Mouse (Mus musculus): ENCODE measurements around the gene Scn3b. TPM values are rescaled to one million over a fixed set of nuclear protein-coding genes. Genes with fewer than 3 reads are reported as not detected.

Scn3b gene
- polyA plus RNA-seq, 1 experiment from 2014 or later = 37.6 TPM

- WGBS = 67% methylated on average over 10 of the region's 10 CpGs
- no peak for DNase-seq (ENCODE audit: low spot score)
Measured at GRCm38 (mm10) chr9:40234233-40235072, 34.6 kb upstream of the Scn3b start.

GRCm38 (mm10) chr9:40235220-40235619, 33.8 kb upstream of the Scn3b start:
- Histone ChIP-seq H3K9me3 (ENCODE audit: low read length) (no peaks in the 10 kb centered on the region), H3K36me3 (ENCODE audit: insufficient read depth, low read length) (no peaks in the 10 kb centered on the region), H3K27ac (ENCODE audit: low read length) (no peak overlapping the region), H3K4me2 (replicated peaks; ENCODE audit: low read depth, low read length) (no peak overlapping the region), H3K27me3 (replicated peaks; ENCODE audit: insufficient read depth, low read length) (no peaks in the 10 kb centered on the region), H3K9ac (replicated peaks; ENCODE audit: low read depth) (no peak overlapping the region), H3K4me3 (ENCODE audit: low read depth, low read length) (no peak overlapping the region), H3K4me1 (ENCODE audit: insufficient read depth, low read depth, low read length) (no peaks in the 10 kb centered on the region)
- ATAC-seq (no peak), DNase-seq (ENCODE audit: low spot score) (no peak)
- 87% methylated on average over 7 of the region's 7 CpGs for WGBS
- TF ChIP-seq CTCF (IDR thresholded peaks at IDR 0.05) (no peak), EP300 (IDR thresholded peaks at IDR 0.05) (no peak)

More at GRCm38 (mm10) chr9:40234233-40235072, 34.6 kb upstream of the Scn3b start:
- no peaks in the 10 kb centered on the region for H3K9me3 ChIP-seq (ENCODE audit: low read length)
- no peak overlapping the region for H3K9ac ChIP-seq (replicated peaks; ENCODE audit: low read depth)
- H3K27ac ChIP-seq (ENCODE audit: low read length) = no peak overlapping the region
- no peaks in the 10 kb centered on the region for H3K27me3 ChIP-seq (replicated peaks; ENCODE audit: insufficient read depth, low read length)
- no peaks in the 10 kb centered on the region for H3K36me3 ChIP-seq (ENCODE audit: insufficient read depth, low read length)
- TF ChIP-seq CTCF (IDR thresholded peaks at IDR 0.05) (no peak), EP300 (IDR thresholded peaks at IDR 0.05) (no peak)
- no peaks in the 10 kb centered on the region for H3K4me1 ChIP-seq (ENCODE audit: insufficient read depth, low read depth, low read length)
- no peak overlapping the region for H3K4me2 ChIP-seq (replicated peaks; ENCODE audit: low read depth, low read length)
- no peak overlapping the region for H3K4me3 ChIP-seq (ENCODE audit: low read depth, low read length)
- no peak for ATAC-seq

GRCm38 (mm10) chr9:40239749-40240148, 29.3 kb upstream of the Scn3b start:
- no peak overlapping the region for H3K9ac ChIP-seq (replicated peaks; ENCODE audit: low read depth)
- H3K4me3 ChIP-seq (ENCODE audit: low read depth, low read length) = no peak overlapping the region
- DNase-seq (ENCODE audit: low spot score) (no peak), ATAC-seq (no peak)
- no peak for TF ChIP-seq CTCF (IDR thresholded peaks at IDR 0.05)
- TF ChIP-seq EP300 (IDR thresholded peaks at IDR 0.05) = no peak
- H3K36me3 ChIP-seq (ENCODE audit: insufficient read depth, low read length) = no peaks in the 10 kb centered on the region
- H3K27me3 ChIP-seq (replicated peaks; ENCODE audit: insufficient read depth, low read length) = no peaks in the 10 kb centered on the region
- H3K9me3 ChIP-seq (ENCODE audit: low read length) = no peaks in the 10 kb centered on the region
- H3K27ac ChIP-seq (ENCODE audit: low read length) = no peak overlapping the region
- no peak overlapping the region for H3K4me2 ChIP-seq (replicated peaks; ENCODE audit: low read depth, low read length)
- 47% methylated on average over 4 of the region's 4 CpGs for WGBS
- H3K4me1 ChIP-seq (ENCODE audit: insufficient read depth, low read depth, low read length) = 0 out of 2 replicates have a peak, but pooled peaks cover 4% of the 10 kb centered on the region

- Histone ChIP-seq H3K27ac (ENCODE audit: low read length) (no peak overlapping the region), H3K9ac (replicated peaks; ENCODE audit: low read depth) (no peak overlapping the region), H3K36me3 (ENCODE audit: insufficient read depth, low read length) (no peaks in the 10 kb centered on the region), H3K4me2 (replicated peaks; ENCODE audit: low read depth, low read length) (no peak overlapping the region), H3K9me3 (ENCODE audit: low read length) (no peaks in the 10 kb centered on the region), H3K4me3 (ENCODE audit: low read depth, low read length) (no peak overlapping the region), H3K27me3 (replicated peaks; ENCODE audit: insufficient read depth, low read length) (no peaks in the 10 kb centered on the region), H3K4me1 (ENCODE audit: insufficient read depth, low read depth, low read length) (0 out of 2 replicates have a peak, but pooled peaks cover 4% of the 10 kb centered on the region)
- no peak for DNase-seq (ENCODE audit: low spot score)
- no peak for ATAC-seq
- WGBS = 33% methylated on average over 5 of the region's 5 CpGs
- TF ChIP-seq CTCF (IDR thresholded peaks at IDR 0.05) = no peak
Measured at GRCm38 (mm10) chr9:40240311-40240710, 28.7 kb upstream of the Scn3b start.

GRCm38 (mm10) chr9:40241223-40241801, 27.7 kb upstream of the Scn3b start:
- Histone ChIP-seq H3K36me3 (ENCODE audit: insufficient read depth, low read length) (no peaks in the 10 kb centered on the region), H3K4me2 (replicated peaks; ENCODE audit: low read depth, low read length) (peak overlapping the region; percentile 64), H3K9ac (replicated peaks; ENCODE audit: low read depth) (peak overlapping the region; percentile 51), H3K27me3 (replicated peaks; ENCODE audit: insufficient read depth, low read length) (no peaks in the 10 kb centered on the region), H3K4me1 (ENCODE audit: insufficient read depth, low read depth, low read length) (0 out of 2 replicates have a peak, but pooled peaks cover 4% of the 10 kb centered on the region), H3K9me3 (ENCODE audit: low read length) (no peaks in the 10 kb centered on the region), H3K27ac (ENCODE audit: low read length) (no peak overlapping the region), H3K4me3 (ENCODE audit: low read depth, low read length) (peak overlapping the region; percentile 34)
- under 1% methylated on average over 15 of the region's 15 CpGs for WGBS
- DNase-seq (ENCODE audit: low spot score) = peak; percentile 66
- peak; percentile 71 for ATAC-seq
- TF ChIP-seq EP300 (IDR thresholded peaks at IDR 0.05) = no peak
- no peak for TF ChIP-seq CTCF (IDR thresholded peaks at IDR 0.05)
